Mouse (Mus musculus) macrophage (primary cell): ENCODE results near the gene Fignl1. TPM values are rescaled to one million over a fixed set of nuclear protein-coding genes. Genes with fewer than 3 reads are reported as not detected.

Source experiments
- H3K27ac ChIP-seq: fragments of 350-480 bp; formaldehyde crosslinking; 2 replicates; pipeline ENCODE4 v1.9.0; 2021
- H3K36me3 ChIP-seq: fragments of 350-480 bp; formaldehyde crosslinking; 2 replicates; pipeline ENCODE4 v1.9.0; 2021; ENCODE audit errors: inconsistent target
- H3K4me3 ChIP-seq: fragments of 350-480 bp; formaldehyde crosslinking; 2 replicates; pipeline ENCODE4 v1.9.0; 2021; ENCODE audit errors: inconsistent target
- H3K79me2 ChIP-seq: fragments of 350-480 bp; formaldehyde crosslinking; 2 replicates; pipeline ENCODE4 v1.9.0; 2021; ENCODE audit errors: inconsistent target
- WGBS: methylation state at CpG from one replicate; pipeline ENCODE4 v1.1.7; 2026; ENCODE audit warnings: inconsistent platforms; ENCODE audit not compliant: missing documents; 5-methylcytosine and 5-hydroxymethylcytosine counted together
- polyA plus RNA-seq: library from polyadenylated mRNA; stranded (reverse); fragments of 250-400 nt; gene quantifications from 3 replicates; pipeline ENCODE4 v1.2.4, GENCODE M21; 2018; ENCODE audit warnings: inconsistent platforms

Gene Fignl1
- polyA plus RNA-seq, 1 experiment from 2014 or later: 4.0 TPM

- H3K36me3 ChIP-seq: peaks cover 9% of the 10 kb centered on the region; the same call in 1 of the 2 replicates
- 100% methylated on average over 5 of the region's 5 CpGs for WGBS
Measured at GRCm38 (mm10) chr11:11774893-11775292, 33.9 kb downstream of the Fignl1 start.

DNA sequence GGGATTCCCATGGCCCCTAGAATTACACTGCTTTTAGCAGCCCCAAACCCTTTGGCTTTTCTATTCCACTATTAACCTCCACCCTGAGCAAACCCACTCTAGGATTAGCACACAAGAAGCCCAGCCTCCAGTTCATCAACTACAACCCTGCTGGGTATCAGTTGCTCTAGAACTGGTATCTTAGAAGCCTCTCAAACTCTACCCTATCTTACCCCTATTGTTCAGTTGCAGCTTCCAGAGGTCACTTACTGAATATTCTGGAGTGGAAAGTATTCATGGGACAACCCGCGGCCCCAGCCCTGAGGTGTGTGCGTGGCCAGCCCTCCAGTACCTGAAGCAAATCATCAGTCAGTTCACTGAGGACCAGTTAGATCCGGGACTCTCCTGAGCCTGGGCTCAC, 34.4 kb downstream of the Fignl1 start:
- H3K79me2 ChIP-seq: peaks cover under 1% of the 10 kb centered on the region; the same call in 1 of the 2 replicates
- 100% methylated on average over 4 of the region's 4 CpGs for WGBS
- peaks cover 14% of the 10 kb centered on the region for H3K36me3 ChIP-seq
- no peak overlapping the region for H3K27ac ChIP-seq
- no peak overlapping the region for H3K4me3 ChIP-seq

More at GRCm38 (mm10) chr11:11774893-11775292, 33.9 kb downstream of the Fignl1 start:
- Histone ChIP-seq H3K4me3 (no peak overlapping the region), H3K27ac (no peak overlapping the region), H3K79me2 (no peaks in the 10 kb centered on the region; the same call in 1 of the 2 replicates)

DNA sequence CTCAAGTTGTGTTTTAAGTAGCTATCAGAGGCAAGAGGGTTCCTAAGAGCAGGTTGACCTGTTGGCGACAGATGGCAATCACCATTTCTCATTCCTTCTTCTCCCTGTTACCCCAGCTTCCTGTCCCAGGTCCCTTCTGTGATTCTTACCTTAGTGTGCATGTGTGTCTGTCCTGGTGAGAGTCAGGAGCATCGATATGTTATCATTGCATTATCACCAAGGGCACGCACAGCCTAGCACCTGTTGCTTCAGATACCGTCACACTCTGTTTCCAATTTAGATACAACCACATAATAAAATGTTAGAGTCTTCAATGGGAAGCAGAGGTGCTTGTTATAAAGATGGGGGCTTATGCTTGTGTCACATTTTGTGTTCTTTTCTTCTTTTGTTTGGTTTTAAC, 36.6 kb downstream of the Fignl1 start:
- WGBS: 91% methylated on average over 4 of the region's 4 CpGs
- no peak overlapping the region for H3K27ac ChIP-seq
- no peak overlapping the region for H3K4me3 ChIP-seq
- peaks cover 23% of the 10 kb centered on the region for H3K36me3 ChIP-seq
- peaks cover 18% of the 10 kb centered on the region; the same call in 1 of the 2 replicates for H3K79me2 ChIP-seq

GRCm38 (mm10) chr11:11770691-11771090, 38.1 kb downstream of the Fignl1 start:
- WGBS: 93% methylated on average over 3 of the region's 3 CpGs
- H3K4me3 ChIP-seq: no peak overlapping the region
- H3K27ac ChIP-seq: no peak overlapping the region
- H3K36me3 ChIP-seq: peaks cover 30% of the 10 kb centered on the region
- H3K79me2 ChIP-seq: peaks cover 27% of the 10 kb centered on the region; the same call in 1 of the 2 replicates

DNA sequence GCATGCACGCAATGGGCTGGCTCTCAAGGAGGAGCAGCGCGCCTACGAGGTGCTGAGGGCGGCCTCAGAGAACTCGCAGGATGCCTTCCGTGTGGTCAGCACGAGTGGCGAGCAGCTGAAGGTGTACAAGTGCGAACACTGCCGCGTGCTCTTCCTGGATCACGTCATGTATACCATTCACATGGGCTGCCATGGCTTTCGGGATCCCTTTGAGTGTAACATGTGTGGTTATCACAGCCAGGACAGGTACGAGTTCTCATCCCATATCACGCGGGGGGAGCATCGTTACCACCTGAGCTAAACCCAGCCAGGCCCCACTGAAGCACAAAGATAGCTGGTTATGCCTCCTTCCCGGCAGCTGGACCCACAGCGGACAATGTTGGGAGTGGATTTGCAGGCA, 39.5 kb downstream of the Fignl1 start:
- Histone ChIP-seq H3K36me3 (peaks cover 30% of the 10 kb centered on the region), H3K27ac (no peak overlapping the region), H3K4me3 (no peak overlapping the region), H3K79me2 (peaks cover 38% of the 10 kb centered on the region; the same call in 1 of the 2 replicates)
- WGBS: 98% methylated on average over 19 of the region's 20 CpGs

- H3K4me3 ChIP-seq: no peak overlapping the region
- H3K27ac ChIP-seq: no peak overlapping the region
- 100% methylated on average over 2 of the region's 2 CpGs for WGBS
- peaks cover 38% of the 10 kb centered on the region; the same call in 1 of the 2 replicates for H3K79me2 ChIP-seq
- H3K36me3 ChIP-seq: peaks cover 30% of the 10 kb centered on the region
Measured at GRCm38 (mm10) chr11:11768057-11768456, 40.7 kb downstream of the Fignl1 start.

- Histone ChIP-seq H3K27ac (no peak overlapping the region), H3K79me2 (peaks cover 38% of the 10 kb centered on the region; the same call in 1 of the 2 replicates), H3K4me3 (no peak overlapping the region), H3K36me3 (peaks cover 25% of the 10 kb centered on the region)
Measured at GRCm38 (mm10) chr11:11766736-11767135, 42.0 kb downstream of the Fignl1 start.

GRCm38 (mm10) chr11:11766105-11766504, 42.7 kb downstream of the Fignl1 start:
- H3K27ac ChIP-seq: no peak overlapping the region
- WGBS: 31% methylated on average over 1 of the region's 1 CpGs
- no peak overlapping the region for H3K4me3 ChIP-seq
- peaks cover 25% of the 10 kb centered on the region for H3K36me3 ChIP-seq
- peaks cover 38% of the 10 kb centered on the region; the same call in 1 of the 2 replicates for H3K79me2 ChIP-seq

GRCm38 (mm10) chr11:11765414-11765813, 43.3 kb downstream of the Fignl1 start:
- no peak overlapping the region for H3K4me3 ChIP-seq
- H3K36me3 ChIP-seq: peaks cover 25% of the 10 kb centered on the region
- peaks cover 38% of the 10 kb centered on the region; the same call in 1 of the 2 replicates for H3K79me2 ChIP-seq
- WGBS: 50% methylated on average over 1 of the region's 1 CpGs
- H3K27ac ChIP-seq: no peak overlapping the region

DNA sequence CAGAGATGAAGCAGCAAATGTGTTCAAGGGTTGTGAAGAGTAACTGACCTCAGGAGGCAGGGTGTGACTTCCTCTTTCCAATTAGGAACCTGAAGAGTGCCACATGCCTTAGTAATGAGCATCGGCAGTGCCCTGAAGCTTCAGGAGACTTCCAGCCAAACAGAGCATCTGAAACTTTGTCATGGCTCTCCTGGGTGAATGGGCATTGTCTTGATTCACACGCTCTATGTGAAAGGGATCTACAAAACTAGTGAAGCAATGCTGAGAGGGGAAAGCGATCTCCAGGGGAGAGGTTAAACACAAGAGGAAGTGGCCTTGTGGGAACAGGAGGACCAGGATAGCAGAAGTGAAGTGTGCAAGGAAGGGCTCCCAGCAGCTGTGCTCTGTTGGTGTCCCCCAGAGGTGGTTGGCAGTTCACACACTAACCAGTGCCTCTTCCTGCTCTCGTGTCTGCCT, 45.5 kb downstream of the Fignl1 start:
- Histone ChIP-seq H3K36me3 (peaks cover 22% of the 10 kb centered on the region), H3K27ac (peak overlapping the region; percentile 35), H3K79me2 (peaks cover 30% of the 10 kb centered on the region; the same call in 1 of the 2 replicates), H3K4me3 (no peak overlapping the region)
- 2% methylated on average over 4 of the region's 4 CpGs for WGBS

DNA sequence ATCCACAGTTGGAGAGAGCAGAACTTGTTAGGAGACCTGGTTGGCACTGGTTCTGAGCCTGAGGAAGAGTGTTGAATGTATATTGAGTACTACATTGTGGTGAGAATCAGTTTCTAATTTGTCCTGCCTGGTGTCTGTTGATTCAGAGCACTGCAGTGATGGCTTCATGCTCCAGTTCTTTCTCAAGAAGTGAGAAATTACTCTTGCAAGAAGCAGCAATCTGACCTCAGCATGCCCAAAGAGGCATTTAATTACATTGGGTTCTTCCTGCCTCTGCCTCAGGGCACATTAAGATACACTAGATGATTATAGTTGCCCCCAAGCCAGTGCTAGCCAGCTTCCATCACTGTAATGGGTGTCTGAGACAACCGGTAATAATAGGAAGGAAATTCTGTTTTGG, 49.9 kb downstream of the Fignl1 start:
- Histone ChIP-seq H3K36me3 (peaks cover 52% of the 10 kb centered on the region), H3K4me3 (no peak overlapping the region), H3K79me2 (peaks cover 14% of the 10 kb centered on the region; the same call in 1 of the 2 replicates), H3K27ac (no peak overlapping the region)
- 83% methylated on average over 1 of the region's 1 CpGs for WGBS

GRCm38 (mm10) chr11:11758121-11758520, 50.6 kb downstream of the Fignl1 start:
- H3K36me3 ChIP-seq: peaks cover 59% of the 10 kb centered on the region
- 96% methylated on average over 6 of the region's 6 CpGs for WGBS
- H3K4me3 ChIP-seq: no peak overlapping the region
- H3K27ac ChIP-seq: no peak overlapping the region
- peaks cover 18% of the 10 kb centered on the region; the same call in 1 of the 2 replicates for H3K79me2 ChIP-seq

DNA sequence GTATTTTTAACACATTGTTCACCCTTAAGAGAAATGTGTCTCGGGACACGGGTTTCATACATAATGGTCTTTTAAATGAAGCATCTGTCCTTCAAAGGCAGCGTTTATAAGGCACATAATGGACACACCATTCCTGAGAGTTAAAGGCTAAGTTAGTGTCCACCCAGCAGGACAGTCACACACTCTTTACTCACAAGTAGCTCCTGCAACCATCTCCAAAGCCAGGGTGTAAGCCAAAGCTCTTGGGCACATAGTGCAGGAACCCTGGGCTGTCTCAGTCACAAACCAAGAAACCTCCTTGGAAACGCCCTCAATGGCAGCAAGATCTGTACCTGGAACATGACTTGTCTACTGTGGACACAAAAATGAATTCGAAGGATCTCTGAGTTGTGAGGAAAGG, 55.9 kb downstream of the Fignl1 start:
- Histone ChIP-seq H3K4me3 (no peak overlapping the region), H3K36me3 (peaks cover 87% of the 10 kb centered on the region), H3K27ac (no peak overlapping the region), H3K79me2 (peaks cover 59% of the 10 kb centered on the region; the same call in 1 of the 2 replicates)
- 83% methylated on average over 4 of the region's 5 CpGs for WGBS

- H3K79me2 ChIP-seq: peaks cover 77% of the 10 kb centered on the region; the same call in 1 of the 2 replicates
- H3K4me3 ChIP-seq: no peak overlapping the region
- peaks cover 93% of the 10 kb centered on the region for H3K36me3 ChIP-seq
- 79% methylated on average over 5 of the region's 5 CpGs for WGBS
- no peak overlapping the region for H3K27ac ChIP-seq
Measured at GRCm38 (mm10) chr11:11751091-11751490, 57.7 kb downstream of the Fignl1 start.

DNA sequence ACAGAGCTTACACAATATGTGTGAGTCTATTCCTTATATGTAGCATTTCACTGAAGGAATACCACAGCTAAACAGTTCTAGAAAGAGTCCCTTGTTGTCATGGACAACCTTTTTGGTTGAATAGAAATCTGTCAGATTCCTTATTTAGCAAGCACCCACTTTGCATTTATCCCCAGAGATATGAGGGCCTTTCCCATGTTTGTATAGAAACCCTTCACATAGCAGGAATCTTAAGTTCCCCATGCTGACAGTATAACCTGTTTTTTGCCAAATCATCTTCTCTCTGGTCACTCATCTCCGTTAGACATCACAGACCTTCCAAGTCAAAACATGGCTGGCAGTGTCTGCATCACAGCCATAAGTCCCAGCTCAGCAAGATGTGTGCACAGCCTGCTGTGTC, 64.5 kb downstream of the Fignl1 start:
- no peak overlapping the region for H3K4me3 ChIP-seq
- WGBS: 65% methylated on average over 1 of the region's 1 CpGs
- H3K36me3 ChIP-seq: peaks cover 46% of the 10 kb centered on the region
- no peak overlapping the region for H3K27ac ChIP-seq
- H3K79me2 ChIP-seq: peaks cover 83% of the 10 kb centered on the region

GRCm38 (mm10) chr11:11742626-11743025, 66.1 kb downstream of the Fignl1 start:
- Histone ChIP-seq H3K27ac (no peak overlapping the region), H3K79me2 (peaks cover 80% of the 10 kb centered on the region), H3K36me3 (peaks cover 31% of the 10 kb centered on the region; the same call in 1 of the 2 replicates), H3K4me3 (no peak overlapping the region)
- WGBS: 40% methylated on average over 2 of the region's 2 CpGs
